Mouse (Mus musculus): ENCODE measurements around the gene Eif4a3. TPM values are rescaled to one million over a fixed set of nuclear protein-coding genes. Genes with fewer than 3 reads are reported as not detected.

The Eif4a3 gene
- total RNA-seq (2021): 10 to 100 TPM; 42.1 to 51.6 TPM
- long read RNA-seq, experiment 1, transcript Eif4a3-201 (12 exons, 1,509 nt): major isoform, 59 of 66 reads
- long read RNA-seq, experiment 1, partial matches to known transcripts: 6 of 66 reads
- long read RNA-seq, experiment 1, other reads (novel, unspliced or antisense): 1 of 66 reads
- long read RNA-seq, experiment 2, transcript Eif4a3-201 (12 exons, 1,509 nt): major isoform, 63 of 68 reads
- long read RNA-seq, experiment 2, partial matches to known transcripts: 4 of 68 reads
- long read RNA-seq, experiment 2, other reads (novel, unspliced or antisense): 1 of 68 reads

DNA sequence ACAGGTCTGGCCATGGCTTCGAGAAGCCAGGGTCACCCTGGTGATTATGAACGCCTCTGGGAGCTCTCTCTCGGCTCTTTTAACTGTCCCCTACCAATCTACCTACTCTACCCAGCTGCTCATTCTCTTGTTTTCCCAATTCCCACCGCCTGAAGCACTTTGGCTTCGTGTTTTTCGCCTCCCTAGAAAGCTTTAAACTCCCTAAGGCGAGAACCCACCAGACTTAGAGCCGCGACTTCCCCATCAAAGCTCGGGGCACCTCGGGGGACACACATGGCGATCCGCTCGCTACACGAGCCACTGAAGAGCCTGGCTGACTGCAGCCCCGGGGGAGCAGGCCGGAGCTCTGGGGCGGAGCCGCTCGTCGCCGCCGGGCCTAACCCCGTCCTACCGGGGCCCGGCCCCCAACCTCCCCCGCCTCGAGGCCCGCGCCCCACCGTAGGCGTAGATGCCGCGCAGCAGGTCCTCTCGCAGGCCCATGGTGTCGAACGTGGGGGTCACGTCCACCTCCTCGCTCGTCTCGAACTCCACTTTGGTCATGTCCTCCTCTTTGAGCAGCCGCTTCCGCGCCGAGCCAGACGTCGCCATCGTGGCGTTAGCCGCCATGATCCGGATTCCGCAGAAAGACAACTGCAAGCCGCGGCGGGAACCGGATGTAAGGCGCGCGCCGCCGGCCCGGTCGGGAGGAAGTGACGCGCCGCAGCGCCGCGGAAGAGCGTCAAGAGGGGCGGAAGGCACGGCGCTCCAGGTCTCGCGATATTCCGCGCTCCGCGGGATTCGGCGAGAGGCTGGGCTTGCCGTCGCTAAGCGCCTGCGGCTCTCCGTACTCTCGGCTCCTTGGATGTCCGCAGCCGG, at the start of gene Eif4a3:
TSS of gene Eif4a3 (minus strand) at position 699 of the 855 bp plus-strand sequence.
- no peak for TF ChIP-seq CTCF (IDR thresholded peaks at IDR 0.05)
- intact Hi-C loops (cut with DNase I): loop anchor here (2.0 kb wide), 1 partner anchor 31 kb away; no protein-coding TSS in a partner anchor
- peak; percentile 98 for DNase-seq
- H3K4me3 ChIP-seq: peak within 1 kb of the TSS; percentile 88
- peak within 1 kb of the TSS; percentile 97 for H3K27ac ChIP-seq

DNA sequence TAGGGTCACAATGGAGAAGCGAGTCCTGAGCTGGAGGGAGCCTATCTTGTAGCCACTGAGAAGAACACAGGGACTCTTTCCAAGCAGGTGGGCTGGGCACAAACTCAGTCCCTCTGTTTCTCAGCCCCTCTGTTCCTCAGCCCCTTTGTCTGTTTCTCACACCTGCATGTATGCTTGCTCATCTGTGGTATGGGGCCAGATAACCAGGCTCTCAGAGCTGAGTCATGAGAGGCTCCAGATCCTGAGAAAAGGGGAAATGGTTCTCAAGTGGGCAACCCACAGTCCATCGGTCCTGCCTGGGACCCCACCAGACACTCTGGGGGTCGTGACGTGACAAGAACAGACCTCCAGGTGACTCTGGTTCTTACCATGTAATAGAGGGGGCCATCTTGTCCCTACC, 47.2 kb upstream of the Eif4a3 start:
- intact Hi-C loops (cut with DNase I): no loop called here
- no peak for DNase-seq
- TF ChIP-seq CTCF (IDR thresholded peaks at IDR 0.05): no peak
- no peak overlapping the region for H3K4me3 ChIP-seq
- no peak overlapping the region for H3K27ac ChIP-seq

DNA sequence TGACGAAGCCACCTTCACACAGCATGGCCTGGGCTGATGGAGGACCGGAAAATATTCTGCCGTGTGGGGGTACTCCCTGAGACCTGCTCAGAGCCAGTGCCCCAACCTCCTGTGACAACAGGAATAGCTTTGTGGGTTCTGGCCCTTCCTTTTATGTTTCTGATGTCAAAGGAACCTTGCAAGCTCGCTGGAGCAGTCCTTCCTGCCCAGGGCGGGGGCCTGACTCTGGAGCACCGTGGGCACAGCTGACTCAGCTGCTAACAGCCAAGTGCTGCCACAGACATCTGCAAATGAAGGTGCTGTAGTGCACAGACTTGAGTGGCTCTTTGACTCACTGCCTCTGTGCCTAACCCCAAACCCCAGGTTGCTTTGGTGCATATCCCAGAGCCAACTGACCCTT, 45.0 kb upstream of the Eif4a3 start:
- intact Hi-C loops (cut with DNase I): no loop called here
- no peak for DNase-seq

DNA sequence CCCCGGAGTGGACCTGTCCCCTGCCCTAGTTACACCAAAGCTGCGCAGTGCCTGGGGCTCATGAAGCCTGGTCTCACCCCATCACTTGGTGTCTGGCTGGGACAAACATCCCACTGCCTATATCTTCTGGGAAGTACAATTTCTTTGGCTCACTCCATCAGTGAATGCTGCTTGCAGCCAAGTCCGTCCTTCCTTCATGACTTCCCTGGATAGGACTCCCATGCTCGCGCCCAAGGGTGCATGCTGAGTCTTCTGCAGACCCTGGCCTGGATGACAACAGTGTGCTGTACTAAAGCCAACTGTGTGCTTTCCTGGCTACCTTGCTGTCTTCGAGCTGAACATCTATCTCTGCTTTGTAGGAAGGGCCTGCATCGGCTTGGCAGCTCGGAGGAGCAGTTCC, 44.3 kb upstream of the Eif4a3 start:
- no peak overlapping the region for H3K4me3 ChIP-seq
- intact Hi-C loops (cut with DNase I): no loop called here
- TF ChIP-seq CTCF (IDR thresholded peaks at IDR 0.05): no peak
- DNase-seq: no peak
- H3K27ac ChIP-seq: no peak overlapping the region

More for the DNA sequence above, 45.0 kb upstream of the Eif4a3 start:
- Histone ChIP-seq H3K27ac (no peak overlapping the region), H3K4me3 (no peak overlapping the region)
- no peak for TF ChIP-seq CTCF (IDR thresholded peaks at IDR 0.05)

DNA sequence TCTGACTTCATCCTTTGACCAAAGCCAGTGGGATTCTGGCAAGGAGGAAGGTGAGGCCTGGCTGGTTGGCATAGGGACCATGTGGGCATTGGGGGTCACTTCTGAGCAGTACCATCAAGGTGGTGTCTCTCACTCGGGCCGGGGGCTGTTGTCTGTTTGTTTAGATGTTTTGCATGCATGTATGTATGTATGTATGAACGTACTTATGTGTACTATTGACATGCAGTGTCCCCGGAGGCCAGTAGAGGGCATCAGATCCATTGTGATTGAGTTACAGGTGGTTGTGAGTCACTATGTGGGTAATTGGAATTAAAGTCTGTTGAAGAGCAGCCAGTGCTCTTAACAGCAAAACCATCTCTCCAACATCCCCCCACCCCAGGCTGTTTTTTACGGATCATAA, 39.7 kb upstream of the Eif4a3 start:
- TF ChIP-seq CTCF (IDR thresholded peaks at IDR 0.05): peak; percentile 82
- intact Hi-C loops (cut with DNase I): loop anchor here (5.0 kb wide), 1 partner anchor 153 kb away; the partner anchor contains the start of gene Endov
- H3K4me3 ChIP-seq: no peak overlapping the region
- H3K27ac ChIP-seq: no peak overlapping the region
- DNase-seq: peak; percentile 74

DNA sequence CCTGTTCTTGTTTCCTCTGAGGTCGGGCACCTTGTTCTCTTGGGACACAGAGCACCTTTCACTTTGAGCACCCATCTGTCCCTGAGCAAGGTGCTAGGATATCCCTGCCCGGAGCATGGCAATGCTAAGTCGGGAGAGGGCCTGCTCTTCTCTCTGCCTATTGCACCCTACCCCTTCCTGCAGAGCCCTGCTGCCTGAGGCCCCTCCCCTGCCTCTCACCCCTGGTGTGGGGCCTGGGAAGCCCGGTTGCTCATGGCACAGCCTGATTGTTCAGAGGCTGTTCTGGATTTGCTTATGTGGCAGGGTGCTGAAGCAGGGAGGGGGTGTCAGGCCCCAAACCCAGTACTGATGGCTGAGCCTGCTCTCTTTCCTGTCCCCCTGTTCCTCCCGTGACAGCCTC, 39.3 kb upstream of the Eif4a3 start:
- Histone ChIP-seq H3K4me3 (no peak overlapping the region), H3K27ac (no peak overlapping the region)
- DNase-seq: no peak
- TF ChIP-seq CTCF (IDR thresholded peaks at IDR 0.05): no peak
- intact Hi-C loops (cut with DNase I): loop anchor here (5.0 kb wide), 1 partner anchor 153 kb away; the partner anchor contains the start of gene Endov

DNA sequence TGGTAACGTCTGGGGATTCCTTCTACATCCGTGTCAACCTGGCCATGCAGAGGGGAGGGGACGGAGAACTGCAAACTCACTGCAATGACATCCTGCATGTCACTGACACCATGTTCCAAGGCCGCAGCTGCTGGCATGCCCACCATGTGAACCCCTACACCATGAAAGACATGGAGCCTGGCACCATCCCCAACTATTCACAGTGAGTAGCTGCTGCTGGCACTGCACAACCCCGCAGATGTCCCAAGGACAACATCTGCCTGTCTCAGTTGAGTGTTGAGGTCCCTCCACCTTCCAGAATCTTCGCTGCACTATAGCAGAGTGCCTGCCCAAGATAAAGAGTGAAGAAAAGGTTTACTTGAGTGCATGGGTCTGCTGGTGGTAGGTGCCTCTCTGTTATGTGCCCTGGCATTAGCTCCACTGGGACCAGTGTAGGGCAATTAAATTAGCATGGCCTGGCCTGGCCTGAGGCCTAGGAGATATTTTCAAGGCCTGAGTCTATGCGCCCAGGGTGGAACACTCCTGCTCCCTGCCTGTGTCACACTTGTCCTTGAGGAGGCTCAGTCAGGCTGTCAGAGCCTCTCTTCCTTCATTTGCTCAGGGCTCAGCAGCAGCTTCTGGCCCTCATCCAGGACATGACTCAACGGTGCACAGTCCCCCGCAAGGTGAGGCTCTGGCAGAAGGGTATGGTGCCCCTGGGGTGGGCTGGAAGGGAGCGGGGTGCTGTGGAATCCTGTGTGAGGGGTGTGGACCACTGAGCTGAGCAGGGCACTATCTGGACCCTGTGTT, 38.6 kb upstream of the Eif4a3 start:
- H3K27ac ChIP-seq: no peak overlapping the region
- intact Hi-C loops (cut with DNase I): loop anchor here (5.0 kb wide), 1 partner anchor 154 kb away; the partner anchor contains the start of gene Endov
- DNase-seq: no peak
- TF ChIP-seq CTCF (IDR thresholded peaks at IDR 0.05): no peak
- no peak overlapping the region for H3K4me3 ChIP-seq

DNA sequence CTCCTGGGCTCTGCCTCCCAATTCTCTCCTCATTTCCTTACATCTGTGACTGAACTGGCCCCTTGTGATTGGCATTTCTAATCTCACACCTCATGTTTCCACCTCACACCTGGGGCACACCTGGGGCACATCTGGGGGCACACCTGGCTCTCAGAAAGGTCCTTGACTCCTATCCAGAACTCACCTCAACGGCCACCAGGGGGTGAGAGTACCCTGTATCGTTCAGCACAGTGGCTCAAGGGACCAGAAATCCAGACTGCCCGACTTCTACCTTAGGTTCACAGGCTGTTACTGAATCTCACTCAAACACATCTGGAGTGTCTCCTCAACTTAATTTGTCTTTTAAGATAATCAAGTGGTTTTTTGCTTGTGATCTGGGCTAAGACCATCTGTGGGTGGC, 32.1 kb upstream of the Eif4a3 start:
- DNase-seq: no peak
- intact Hi-C loops (cut with DNase I): no loop called here
- no peak overlapping the region for H3K4me3 ChIP-seq
- H3K27ac ChIP-seq: no peak overlapping the region
- no peak for TF ChIP-seq CTCF (IDR thresholded peaks at IDR 0.05)

DNA sequence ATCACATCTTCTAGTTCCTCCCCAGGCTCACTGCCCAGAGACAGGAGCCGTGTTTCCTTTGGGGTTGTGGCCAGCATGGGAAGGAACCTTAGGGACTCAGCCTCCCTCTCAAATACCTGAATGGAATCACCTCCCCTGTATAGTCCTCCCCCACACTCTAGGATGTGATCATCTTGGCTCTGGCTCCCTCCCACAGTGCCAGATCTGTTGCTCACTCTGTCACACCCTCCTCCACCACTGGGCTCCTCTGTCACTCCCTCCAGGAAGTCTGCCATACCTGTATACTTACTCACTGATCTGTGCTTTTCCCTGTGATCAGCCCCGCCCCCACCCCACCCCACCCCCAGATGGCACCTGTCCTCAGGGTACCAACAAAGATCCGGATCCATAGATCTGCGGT, 30.7 kb upstream of the Eif4a3 start:
- no peak overlapping the region for H3K27ac ChIP-seq
- DNase-seq: no peak
- no peak for TF ChIP-seq CTCF (IDR thresholded peaks at IDR 0.05)
- intact Hi-C loops (cut with DNase I): no loop called here
- no peak overlapping the region for H3K4me3 ChIP-seq

DNA sequence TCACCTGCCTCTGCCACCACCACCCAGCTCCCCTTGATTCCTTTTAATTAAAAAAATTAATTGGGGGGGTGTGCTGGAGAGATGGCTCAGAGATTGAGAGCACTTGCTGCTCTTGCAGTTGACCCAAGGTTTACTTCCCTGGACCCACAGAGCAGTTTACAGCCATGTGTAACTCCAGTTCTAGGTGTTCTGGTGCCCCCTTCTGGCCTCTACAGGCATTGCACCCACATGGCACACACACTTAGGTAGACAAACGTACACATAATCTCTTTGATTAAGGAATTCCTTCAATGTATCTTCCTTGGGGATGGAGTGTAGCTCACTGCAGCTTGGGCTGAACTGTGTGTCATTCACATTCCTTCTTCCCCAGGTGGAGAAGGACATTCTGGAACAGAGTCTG, 25.2 kb upstream of the Eif4a3 start:
- Histone ChIP-seq H3K4me3 (no peak overlapping the region), H3K27ac (no peak overlapping the region)
- intact Hi-C loops (cut with DNase I): no loop called here
- DNase-seq: no peak
- peak; percentile 27; the same call in 1 of the 2 replicates for TF ChIP-seq CTCF (IDR thresholded peaks at IDR 0.05)

DNA sequence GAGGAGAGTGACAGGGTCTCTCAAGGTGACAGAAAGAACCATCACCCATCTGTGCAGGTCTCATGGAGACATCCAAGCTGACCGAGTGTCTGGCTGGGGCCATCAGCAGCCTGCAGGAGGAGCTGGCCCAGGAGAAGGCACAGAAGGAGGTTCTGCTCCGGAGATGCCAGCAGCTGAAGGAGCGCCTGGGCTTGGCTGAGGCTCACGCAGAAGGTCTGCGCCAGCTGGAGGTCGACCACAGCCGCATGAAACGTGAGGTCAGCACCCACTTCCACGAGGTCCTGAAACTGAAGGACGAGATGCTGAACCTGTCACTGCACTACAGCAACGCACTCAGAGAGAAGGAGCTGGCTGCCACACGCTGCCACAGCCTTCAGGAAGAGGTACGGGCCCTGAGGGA, 22.6 kb upstream of the Eif4a3 start:
- no peak for TF ChIP-seq CTCF (IDR thresholded peaks at IDR 0.05)
- Histone ChIP-seq H3K27ac (no peak overlapping the region), H3K4me3 (no peak overlapping the region)
- DNase-seq: peak; percentile 47
- intact Hi-C loops (cut with DNase I): no loop called here

DNA sequence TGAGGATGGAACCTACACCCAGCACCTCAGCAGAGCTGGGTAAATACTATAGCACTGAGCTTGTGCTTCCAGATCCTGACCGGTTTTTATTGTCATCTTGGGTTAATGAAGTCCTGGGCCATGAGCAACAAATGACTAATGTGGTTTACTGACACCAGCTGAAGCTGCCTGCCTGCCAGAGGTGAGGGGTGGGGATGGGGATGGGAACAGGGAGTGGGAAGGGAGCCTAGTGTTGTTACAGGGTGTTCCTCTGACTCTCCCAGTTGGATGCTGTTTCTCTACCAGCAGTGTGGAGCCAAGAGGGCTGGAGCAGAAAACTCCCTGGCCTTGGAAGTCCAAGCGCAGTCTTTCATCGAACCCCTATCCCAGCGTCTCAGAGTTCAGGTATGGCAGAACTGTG, 16.8 kb upstream of the Eif4a3 start:
- intact Hi-C loops (cut with DNase I): no loop called here
- peak; percentile 67 for DNase-seq
- peak overlapping the region; percentile 23 for H3K4me3 ChIP-seq
- H3K27ac ChIP-seq: peak overlapping the region; percentile 35; the same call in 1 of the 2 replicates
- TF ChIP-seq CTCF (IDR thresholded peaks at IDR 0.05): no peak
